Mouse (Mus musculus) CH12.LX (cell line): ENCODE measurements around the gene C3.

Experiments used
- CTCF ChIP-seq, 2 experiments: IDR thresholded peaks in 1 of 2; conservative IDR thresholded peaks in 1 of 2; 2 replicates each; pipeline ENCODE4 v1.5.1; 2011 to 2012; ENCODE audit warnings: low read depth in 2 of 2, low read length in 2 of 2, improper control_type of control experiment in 1 of 2, inconsistent platforms in 1 of 2, mild to moderate bottlenecking in 1 of 2, moderate library complexity in 1 of 2
- E2F4 ChIP-seq: IDR thresholded peaks from 2 replicates; pipeline ENCODE4 v1.6.1; 2011; ENCODE audit warnings: low read depth, low read length, improper control_type of control experiment; ENCODE audit not compliant: insufficient replicate concordance
- EP300 ChIP-seq: IDR thresholded peaks from 2 replicates; pipeline ENCODE4 v1.6.1; 2011; ENCODE audit warnings: low read length, improper control_type of control experiment
- HCFC1 ChIP-seq: IDR thresholded peaks from 2 replicates; pipeline ENCODE4 v1.6.1; 2012; ENCODE audit warnings: low read depth, mild to moderate bottlenecking, inconsistent platforms, low read length, improper control_type of control experiment
- JUND ChIP-seq: conservative IDR thresholded peaks from 2 replicates; pipeline ENCODE4 v1.6.1; 2011; ENCODE audit warnings: low read depth, low read length, improper control_type of control experiment
- MAFK ChIP-seq: IDR thresholded peaks from 2 replicates; pipeline ENCODE4 v1.6.1; 2011; ENCODE audit warnings: low read length, improper control_type of control experiment; ENCODE audit not compliant: insufficient replicate concordance
- MEF2A ChIP-seq: IDR thresholded peaks from 2 replicates; pipeline ENCODE4 v1.6.1; 2014; ENCODE audit warnings: low read depth, mild to moderate bottlenecking, inconsistent platforms, low read length, improper control_type of control experiment, borderline replicate concordance
- POLR2A ChIP-seq: IDR thresholded peaks from 2 replicates; pipeline ENCODE4 v1.6.1; 2011; ENCODE audit warnings: low read depth, mild to moderate bottlenecking, improper control_type of control experiment, low read length
- TCF12 ChIP-seq: IDR thresholded peaks from 2 replicates; pipeline ENCODE4 v1.6.1; 2014; ENCODE audit warnings: low read depth, mild to moderate bottlenecking, inconsistent platforms, low read length, improper control_type of control experiment
- USF2 ChIP-seq: conservative IDR thresholded peaks from 2 replicates; pipeline ENCODE4 v1.6.1; 2011; ENCODE audit warnings: low read depth, low read length, improper control_type of control experiment

GRCm38 (mm10) chr17:57253306-57253705, 25.4 kb upstream of the C3 start:
- no peak for TF ChIP-seq JUND
- no peak for TF ChIP-seq CTCF (conservative IDR thresholded peaks at IDR 0.05 in 1 of 2, IDR thresholded peaks at IDR 0.05 in 1 of 2; ENCODE audit: low read depth in 2 of 2, low read length in 2 of 2)
- no peak for TF ChIP-seq MAFK
- TF ChIP-seq USF2: no peak
- no peak for TF ChIP-seq HCFC1
- no peak for TF ChIP-seq POLR2A
- TF ChIP-seq EP300: no peak
- TF ChIP-seq TCF12: no peak
- no peak for TF ChIP-seq MEF2A
- TF ChIP-seq E2F4: no peak
